Mouse (Mus musculus) olfactory bulb, adult 2 months (tissue): ENCODE measurements around the gene S100a10.

Source experiments
- CTCF ChIP-seq: fragments of 200-500 bp; IDR thresholded peaks from 2 replicates; pipeline ENCODE4 v1.5.1; 2012; ENCODE audit warnings: low read depth, mild to moderate bottlenecking, low read length, moderate library complexity; ENCODE audit not compliant: insufficient read depth
- POLR2A ChIP-seq: fragments of 200-500 bp; IDR thresholded peaks from 2 replicates; pipeline ENCODE4 v1.6.1; 2012; ENCODE audit warnings: mild to moderate bottlenecking, low read depth, low read length, moderate library complexity; ENCODE audit not compliant: insufficient read depth

- TF ChIP-seq CTCF (no peak), POLR2A (no peak)
Observed at GRCm38 (mm10) chr3:93601903-93602302, 47.0 kb downstream of the S100a10 start.
